Mouse (Mus musculus): Measurements from ENCODE around the gene Dytn.

Dytn gene

DNA sequence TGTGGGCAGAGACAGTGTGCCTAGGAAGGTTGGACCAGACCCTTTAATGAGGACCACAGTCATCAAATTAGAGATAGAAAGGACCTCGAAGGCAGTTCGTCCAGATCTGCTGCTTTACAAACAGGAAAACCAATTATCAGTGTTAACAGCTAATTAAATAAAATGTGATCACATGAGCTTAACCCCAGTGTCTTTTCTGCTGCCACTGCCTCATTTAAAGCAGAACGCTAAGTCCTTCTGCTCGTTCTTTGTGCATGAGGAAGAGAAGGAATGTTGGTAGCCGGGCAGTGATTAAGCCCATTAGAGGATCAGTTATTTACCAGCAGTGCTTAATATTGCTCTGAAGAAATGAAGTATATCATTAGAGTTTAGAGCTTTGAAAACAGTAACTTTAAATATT lies 109.9 kb downstream of the Dytn start:
- DNase-seq: no peak

DNA sequence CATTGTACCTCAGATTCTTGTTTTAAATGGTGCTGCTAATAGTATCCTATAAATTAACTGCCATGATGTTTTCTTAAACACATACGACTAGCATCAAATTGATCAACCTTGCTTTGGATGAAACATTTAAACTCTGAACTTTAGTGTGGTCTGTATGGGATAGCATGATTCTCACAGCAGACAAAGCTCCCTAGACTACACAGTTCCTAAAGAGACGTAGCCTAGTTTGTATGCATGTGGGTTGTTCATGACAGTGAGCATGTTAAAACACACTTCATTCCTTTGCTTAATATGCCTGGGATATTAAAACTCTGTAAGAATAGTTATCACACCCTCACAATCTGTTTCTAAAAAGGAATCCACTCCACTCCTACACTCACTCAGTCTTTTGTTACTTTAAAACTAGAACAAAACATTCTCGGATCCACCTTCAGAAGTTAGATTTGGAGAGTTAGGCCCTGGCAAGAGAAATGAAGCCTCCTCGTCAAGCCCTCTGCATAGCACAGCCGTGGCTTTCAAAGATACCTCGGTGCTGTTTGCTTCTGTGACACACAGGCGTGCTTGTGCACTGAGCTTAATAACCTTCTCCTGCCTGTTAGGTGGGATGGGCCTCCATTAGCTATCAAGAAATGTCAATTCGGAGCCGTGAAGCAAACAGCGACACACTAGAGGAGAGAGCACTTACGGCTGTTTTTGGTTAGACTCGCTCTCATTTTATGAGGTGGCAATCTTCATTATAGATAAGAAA lies 112.7 kb downstream of the Dytn start:
- no peak for DNase-seq

DNA sequence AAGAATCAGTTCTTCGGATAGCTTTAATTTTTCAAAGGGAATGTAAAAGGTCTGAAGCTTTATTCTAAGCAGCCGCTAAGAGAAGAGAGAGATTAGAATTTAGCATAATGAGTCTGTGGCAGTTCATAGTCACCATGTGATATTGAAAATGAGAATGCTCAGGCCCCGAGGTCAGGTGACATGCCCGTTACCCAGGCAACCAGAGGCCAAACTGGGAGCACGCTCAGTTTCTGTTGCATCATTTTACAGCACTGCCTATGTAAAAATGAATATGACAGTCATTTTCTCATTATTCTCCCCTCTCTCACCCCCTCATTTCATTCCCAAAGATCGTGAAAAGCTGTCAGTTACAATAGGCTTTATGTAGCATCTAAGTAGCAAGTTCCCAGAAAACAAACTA lies 113.3 kb downstream of the Dytn start:
- no peak for DNase-seq
